Comparison of ENCODE assay signal across 20 mouse cellular contexts in the genomic region with DNA sequence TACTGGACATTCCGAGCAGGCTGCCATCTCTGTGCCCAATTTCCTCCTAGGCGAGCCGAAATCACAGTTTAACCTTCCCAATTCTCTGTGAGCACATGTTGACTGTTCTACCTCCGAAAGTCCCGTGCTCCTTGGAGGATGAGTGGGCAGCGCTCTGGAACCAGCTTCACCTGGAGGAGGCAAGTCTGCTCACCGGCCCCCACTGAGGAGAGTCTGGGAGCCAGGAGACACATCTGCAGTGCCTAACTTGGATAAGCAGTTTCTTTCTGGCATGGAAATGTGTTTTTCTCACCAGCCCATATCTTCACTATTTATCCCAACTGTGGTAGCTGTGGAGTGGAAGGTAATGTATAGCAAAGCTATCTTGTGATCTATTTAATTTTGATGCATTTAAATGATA.
"Had no signal": no experiment of that assay in that cellular context is flagged by ENCODE, and none has a peak within 500 bp of the region (broad histone marks: within the 10 kb centered on the region; RNA-seq: fewer than 3 reads in every experiment).

No protein-coding gene starts in this region.

- H3K9ac ChIP-seq: intestine, embryonic 15.5 days; kidney, embryonic 15.5 days; limb, embryonic 12.5 days; limb, embryonic 15.5 days; liver, embryonic 14.5 days; liver, postnatal 0 days; lung, embryonic 14.5 days; midbrain, embryonic 12.5 days; midbrain, embryonic 15.5 days; neural tube, embryonic 12.5 days had no signal

- H3K27ac ChIP-seq: intestine, embryonic 15.5 days; kidney, embryonic 15.5 days; limb, embryonic 12.5 days; limb, embryonic 15.5 days; liver, embryonic 14.5 days; macrophage; midbrain, embryonic 12.5 days; midbrain, embryonic 15.5 days; neural tube, embryonic 12.5 days had no signal

- DNase-seq: kidney, adult 11 months; kidney, adult 8-10 months; kidney, postnatal 10 days; kidney, postnatal 36 days; left cerebral cortex, postnatal 4 days; liver, postnatal 0 days; lung, embryonic 14.5 days; right cerebral cortex, postnatal 14 days; thymus, postnatal 25 days had no signal

- H3K4me1 ChIP-seq: intestine, embryonic 15.5 days; kidney, embryonic 15.5 days; limb, embryonic 15.5 days; midbrain, embryonic 15.5 days; neural tube, embryonic 12.5 days had no signal

- H3K9me3 ChIP-seq: intestine, embryonic 15.5 days; kidney, embryonic 15.5 days; limb, embryonic 12.5 days; limb, embryonic 15.5 days; midbrain, embryonic 12.5 days; midbrain, embryonic 15.5 days; neural tube, embryonic 12.5 days had no signal

- H3K4me3 ChIP-seq: intestine, embryonic 15.5 days; kidney, embryonic 15.5 days; limb, embryonic 12.5 days; limb, embryonic 15.5 days; midbrain, embryonic 12.5 days; midbrain, embryonic 15.5 days; neural tube, embryonic 12.5 days had no signal

- H3K36me3 ChIP-seq: intestine, embryonic 15.5 days; limb, embryonic 12.5 days; limb, embryonic 15.5 days; midbrain, embryonic 12.5 days; midbrain, embryonic 15.5 days; neural tube, embryonic 12.5 days had no signal

- H3K27me3 ChIP-seq: intestine, embryonic 15.5 days; kidney, embryonic 15.5 days; limb, embryonic 12.5 days; limb, embryonic 15.5 days; midbrain, embryonic 12.5 days; midbrain, embryonic 15.5 days; neural tube, embryonic 12.5 days had no signal

- H3K4me2 ChIP-seq: intestine, embryonic 15.5 days; kidney, embryonic 15.5 days; limb, embryonic 12.5 days; limb, embryonic 15.5 days; liver, embryonic 11.5 days; lung, embryonic 14.5 days; midbrain, embryonic 12.5 days; midbrain, embryonic 15.5 days; neural tube, embryonic 12.5 days had no signal

- ATAC-seq: intestine, embryonic 15.5 days; liver, postnatal 0 days; lung, postnatal 0 days; midbrain, embryonic 15.5 days had no signal
